Mouse (Mus musculus) retina, embryonic 14.5 days (tissue): ENCODE data around the gene Noa1.
A peak's percentile ranks its signal among the peaks of the same experiment; 100 is the strongest.

Experiments
- DNase-seq: peaks from one replicate; pipeline ENCODE4 v3.0.0-alpha.2; 2015; ENCODE audit warnings: low spot score

Noa1 gene

DNA sequence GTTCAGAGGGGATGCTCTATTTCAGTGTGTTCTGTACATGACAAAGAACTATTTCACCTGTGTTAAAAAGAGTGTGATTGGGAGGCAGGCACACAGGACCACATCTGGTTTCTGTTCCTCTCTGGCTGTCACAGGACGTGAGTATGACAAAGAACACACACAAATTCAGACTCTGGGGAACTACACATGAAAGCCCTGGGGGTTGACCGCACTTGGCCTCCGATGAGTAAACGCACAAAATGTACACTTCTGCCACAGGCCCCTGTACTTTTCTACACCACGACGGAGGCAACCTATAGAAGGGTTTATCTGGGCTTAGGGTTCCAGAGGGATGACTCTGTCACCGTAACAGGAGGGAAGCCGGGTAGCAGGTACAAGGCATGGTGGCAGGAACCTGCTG, 20.2 kb downstream of the Noa1 start:
- DNase-seq, result no peak

DNA sequence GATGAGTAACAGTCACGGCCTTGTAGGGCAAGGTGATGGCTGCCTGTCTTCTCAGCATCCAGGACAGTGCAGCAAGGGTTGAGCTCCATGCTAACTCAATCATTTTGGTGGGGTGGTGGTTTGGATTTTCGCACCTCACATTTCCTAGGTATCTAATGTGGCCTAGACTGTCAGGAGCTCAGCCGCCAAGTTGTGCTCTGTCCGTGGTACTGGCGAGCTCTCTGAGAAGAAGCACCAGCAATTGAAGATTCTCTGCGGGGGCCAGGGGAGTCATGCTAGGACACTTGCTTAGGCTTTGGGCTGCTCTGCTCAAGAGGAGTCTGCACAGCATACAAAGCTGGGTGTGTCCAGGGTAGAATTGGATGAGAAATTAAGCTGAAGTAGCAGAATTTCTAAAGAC, 22.0 kb downstream of the Noa1 start:
- no peak for DNase-seq

DNA sequence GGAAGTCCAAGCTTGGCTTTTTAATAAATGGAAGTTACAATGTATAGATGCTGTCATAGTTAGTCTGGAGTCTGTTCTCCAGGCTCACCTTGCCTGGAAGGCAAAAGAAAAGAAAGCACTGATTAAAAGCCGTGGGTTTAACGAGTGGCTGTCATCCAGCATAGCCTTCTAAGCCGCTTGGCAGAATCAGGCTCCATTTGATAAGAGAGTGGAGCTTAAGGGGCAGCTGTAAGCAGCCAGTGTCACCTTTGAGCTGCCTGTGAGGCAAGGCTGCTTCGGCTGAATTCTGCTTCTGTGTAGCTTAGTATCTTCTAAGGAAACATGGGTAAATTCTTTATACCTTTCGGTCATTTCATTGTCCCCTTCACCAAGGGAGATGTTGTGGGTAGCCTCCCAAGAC, 23.0 kb downstream of the Noa1 start:
- no peak for DNase-seq

DNA sequence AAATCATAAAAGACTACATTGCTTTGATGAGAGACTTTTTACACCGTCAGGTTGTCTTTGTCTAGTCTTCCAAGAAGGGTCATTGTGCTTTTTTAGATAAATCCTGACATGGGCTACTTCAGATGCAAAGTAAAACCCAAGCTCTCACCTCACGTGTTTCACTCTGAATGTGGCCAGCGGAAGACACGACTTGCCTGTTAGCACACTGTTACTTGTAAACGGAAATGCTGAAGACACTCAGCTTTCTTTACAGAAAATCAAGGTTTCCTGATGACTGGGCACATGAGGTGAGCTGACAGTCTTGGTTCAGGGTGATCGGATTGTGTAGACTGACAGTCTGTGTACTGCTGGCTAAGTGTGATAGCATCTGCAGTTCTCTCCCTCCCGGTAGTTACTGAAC, 24.2 kb downstream of the Noa1 start:
- no peak for DNase-seq

DNA sequence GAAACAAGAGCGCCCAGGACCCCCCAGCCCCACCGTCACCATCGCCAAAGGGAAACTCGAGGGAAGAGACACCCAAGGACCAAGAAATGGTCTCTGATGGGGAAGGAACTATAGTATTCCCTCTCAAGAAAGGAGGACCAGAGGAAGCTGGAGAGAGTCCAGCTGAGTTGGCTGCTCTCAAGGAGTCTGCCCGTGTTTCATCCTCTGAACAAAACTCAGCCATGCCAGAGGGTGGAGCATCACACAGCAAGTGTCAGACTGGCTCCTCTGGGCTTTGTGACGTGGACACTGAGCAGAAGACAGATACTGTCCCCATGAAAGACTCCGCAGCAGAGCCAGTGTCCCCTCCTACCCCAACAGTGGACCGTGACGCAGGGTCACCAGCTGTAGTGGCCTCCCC, 27.6 kb downstream of the Noa1 start:
- no peak for DNase-seq

DNA sequence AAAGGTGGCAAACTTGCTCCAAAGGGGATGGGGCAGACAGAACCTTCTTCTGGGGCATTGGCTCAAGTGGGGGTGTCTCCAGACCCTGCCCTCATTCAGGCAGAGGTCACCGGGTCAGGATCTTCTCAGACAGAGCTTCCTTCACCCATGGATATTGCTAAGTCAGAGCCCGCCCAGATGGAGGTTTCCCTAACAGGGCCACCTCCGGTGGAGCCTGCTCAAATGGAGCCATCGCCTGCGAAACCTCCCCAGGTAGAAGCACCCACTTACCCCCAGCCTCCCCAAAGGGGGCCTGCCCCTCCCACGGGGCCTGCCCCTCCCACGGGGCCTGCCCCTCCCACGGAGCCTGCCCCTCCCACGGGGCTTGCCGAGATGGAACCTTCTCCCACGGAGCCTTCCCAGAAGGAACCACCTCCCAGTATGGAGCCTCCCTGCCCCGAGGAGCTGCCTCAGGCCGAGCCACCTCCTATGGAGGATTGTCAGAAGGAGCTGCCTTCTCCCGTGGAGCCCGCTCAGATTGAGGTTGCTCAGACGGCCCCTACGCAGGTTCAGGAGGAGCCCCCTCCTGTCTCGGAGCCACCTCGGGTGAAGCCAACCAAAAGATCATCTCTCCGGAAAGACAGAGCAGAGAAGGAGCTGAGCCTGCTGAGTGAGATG, 28.2 kb downstream of the Noa1 start:
- no peak for DNase-seq

DNA sequence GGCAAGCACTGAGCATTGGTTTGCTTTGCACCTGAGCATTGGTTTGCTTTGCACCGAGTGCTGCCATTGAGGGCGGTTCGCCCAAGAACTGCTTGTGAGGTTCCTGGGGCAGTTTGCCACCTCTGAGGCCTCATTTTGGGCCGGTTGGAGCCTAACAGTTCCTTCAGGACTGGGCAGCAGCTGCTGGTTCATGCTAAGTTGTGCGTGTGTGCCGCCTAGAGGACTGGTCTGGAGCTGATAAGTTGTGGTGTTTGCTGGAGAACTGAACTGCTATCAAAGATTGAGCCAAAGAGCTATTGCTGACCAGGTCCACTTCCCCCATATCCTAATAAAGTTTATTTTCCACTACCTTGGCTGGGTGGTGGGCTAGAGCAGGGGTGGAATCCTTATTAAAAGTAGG, 32.7 kb downstream of the Noa1 start:
- no peak for DNase-seq

DNA sequence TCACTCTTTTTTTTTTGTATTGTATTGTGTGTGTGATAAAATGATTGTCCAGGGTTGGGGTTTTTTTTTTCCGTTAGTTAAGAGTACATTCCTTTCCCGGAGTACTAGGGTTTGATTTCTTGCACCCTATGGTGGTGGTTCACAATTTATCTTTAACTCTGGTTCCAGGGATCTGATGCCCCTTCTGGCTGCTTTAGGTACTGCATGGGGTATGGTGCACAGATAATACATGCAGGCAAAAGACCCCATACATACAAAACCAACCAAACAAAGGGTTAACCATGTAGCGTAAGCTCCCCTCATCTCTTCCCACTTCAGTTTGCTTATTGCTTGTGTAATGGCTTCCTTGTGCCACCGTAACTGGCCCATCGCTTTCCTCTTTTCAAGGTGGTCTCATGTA, 33.9 kb downstream of the Noa1 start:
- DNase-seq, result peak; percentile 51

DNA sequence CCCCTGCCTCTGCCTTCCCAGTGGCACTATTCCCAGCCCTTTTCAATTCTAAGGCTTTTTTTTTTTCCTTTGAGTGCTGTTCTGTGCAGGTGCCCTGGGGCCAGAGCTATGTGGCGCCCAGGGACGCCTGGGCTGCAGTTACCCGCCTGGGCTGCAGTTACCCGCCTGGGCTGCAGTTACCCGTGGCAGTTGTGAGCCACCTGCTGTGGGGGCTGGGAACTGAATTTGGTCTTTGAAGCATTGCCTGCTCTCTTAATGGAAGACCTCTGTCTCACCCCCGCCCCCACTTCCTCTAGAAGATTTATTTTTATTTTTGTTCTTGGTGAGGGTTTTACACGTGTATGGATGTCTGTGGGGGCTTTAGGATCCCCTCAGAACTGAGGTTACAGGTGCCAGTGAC, 36.7 kb downstream of the Noa1 start:
- no peak for DNase-seq

DNA sequence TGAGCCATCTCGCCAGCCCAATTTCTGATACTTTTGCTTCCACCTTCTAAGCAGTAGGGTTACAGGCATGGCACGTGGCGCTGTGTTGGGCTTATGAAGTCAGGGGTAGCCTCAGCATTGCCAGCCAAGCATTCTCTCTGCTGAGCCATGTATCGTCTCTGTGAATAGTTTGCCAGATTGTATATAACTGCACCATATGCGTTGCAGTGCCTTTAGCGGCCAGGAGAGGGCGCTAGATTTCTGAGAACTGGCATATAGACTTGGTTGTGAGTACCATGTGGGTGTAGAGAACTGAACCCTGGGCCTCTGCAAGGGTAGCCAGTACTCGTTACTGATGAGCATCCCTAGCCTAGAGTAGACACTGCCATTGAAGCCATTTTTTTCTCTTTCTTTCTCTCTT, 40.5 kb downstream of the Noa1 start:
- DNase-seq, result no peak

DNA sequence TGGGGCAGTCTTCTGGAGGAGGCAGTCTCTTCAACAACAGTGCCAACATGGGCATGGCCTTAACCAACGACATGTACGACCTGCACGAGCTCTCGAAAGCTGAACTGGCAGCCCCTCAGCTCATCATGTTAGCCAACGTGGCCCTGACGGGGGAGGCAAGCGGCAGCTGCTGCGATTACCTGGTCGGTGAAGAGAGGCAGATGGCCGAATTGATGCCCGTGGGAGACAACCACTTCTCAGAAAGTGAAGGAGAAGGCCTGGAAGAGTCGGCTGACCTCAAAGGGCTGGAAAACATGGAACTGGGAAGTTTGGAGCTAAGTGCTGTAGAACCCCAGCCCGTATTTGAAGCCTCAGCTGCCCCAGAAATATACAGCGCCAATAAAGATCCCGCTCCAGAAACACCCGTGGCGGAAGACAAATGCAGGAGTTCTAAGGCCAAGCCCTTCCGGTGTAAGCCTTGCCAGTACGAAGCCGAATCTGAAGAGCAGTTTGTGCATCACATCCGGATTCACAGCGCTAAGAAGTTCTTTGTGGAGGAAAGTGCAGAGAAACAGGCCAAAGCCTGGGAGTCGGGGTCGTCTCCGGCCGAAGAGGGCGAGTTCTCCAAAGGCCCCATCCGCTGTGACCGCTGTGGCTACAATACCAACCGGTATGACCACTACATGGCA, 41.8 kb downstream of the Noa1 start:
- DNase-seq, result no peak

DNA sequence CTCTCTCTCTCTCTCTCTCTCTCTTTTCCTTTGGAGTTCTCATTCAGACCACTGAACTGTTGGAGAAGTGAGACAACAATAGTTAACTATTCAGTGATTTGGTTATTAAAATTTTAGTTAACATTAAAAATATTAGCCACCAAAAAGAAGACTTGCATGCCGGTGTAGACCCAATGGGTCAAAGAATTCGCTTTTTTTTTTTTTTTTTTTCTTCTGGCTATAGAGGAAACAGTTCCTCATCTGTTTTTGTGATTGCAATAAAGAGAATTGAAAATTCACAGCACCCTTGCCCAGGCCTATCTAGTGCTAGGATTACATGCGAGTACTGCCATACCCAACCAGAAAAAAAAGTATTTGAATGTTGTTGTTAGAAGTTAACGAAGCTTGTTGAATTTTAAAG, 42.4 kb downstream of the Noa1 start:
- DNase-seq, result no peak

DNA sequence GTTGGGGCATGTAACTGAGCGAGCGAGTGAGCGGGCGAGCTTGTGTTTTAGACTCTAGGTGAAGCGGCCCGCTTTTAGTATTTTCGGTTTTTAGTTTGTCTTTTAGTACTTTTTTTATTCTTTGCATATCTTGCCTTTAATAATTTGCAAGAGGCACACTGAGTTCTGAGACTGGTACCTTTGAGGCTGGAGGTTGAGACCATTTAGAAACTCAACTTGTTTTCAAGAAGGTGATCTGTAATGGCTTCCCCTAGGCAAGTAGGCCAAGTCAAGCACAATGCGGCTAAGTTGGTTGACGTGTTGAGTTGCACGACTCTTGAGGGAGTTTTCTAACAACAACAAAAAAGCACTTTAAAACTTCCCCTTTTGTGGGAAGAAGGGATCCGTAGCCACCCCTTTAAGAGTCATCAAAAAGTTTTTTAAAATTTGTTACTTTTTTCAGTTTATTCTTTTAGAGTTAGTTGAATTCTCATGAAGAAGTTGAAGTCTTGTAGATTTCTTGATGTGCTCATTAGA, 42.9 kb downstream of the Noa1 start:
- peak; percentile 40 for DNase-seq

DNA sequence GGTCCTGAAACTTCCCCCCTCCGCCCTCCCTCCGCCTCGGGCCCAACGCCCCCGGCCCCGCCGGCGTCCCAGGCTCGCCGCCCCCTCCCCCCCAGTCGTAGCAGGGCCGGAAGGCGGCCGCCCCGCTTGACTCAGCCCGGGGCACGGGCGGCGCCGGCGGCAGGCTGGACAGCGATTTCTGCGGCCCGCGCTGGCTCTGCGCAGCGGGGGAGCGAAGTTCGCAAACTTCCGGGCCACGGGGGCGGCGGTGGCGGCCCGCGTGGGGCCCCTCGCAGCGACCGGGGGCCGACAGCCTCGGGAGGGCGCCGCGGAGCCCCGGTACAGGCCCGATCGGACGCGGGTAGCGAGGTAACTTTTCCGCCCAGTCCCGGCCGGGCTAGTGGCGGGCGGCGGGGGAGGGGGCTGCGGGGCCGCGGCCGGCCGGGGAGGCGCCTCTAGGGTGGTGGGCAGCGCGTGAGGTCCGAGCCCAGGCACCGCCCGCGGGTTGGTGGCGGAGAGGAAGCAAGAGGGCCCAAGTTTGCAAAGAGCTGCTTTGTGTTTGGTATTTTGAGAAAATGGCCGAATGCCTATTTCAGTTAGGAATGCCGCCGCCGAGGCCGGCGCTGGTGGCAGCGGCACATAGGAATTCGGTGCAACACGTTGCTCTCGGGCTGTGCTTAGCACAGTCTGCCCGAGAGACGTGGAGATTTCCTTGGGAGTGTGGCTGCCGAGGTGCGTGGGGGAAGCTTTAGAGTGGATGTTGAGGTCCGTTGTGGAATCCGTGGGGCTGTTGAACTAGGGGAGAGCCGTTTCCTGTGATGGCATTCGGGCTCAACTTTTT, 43.6 kb downstream of the Noa1 start:
- DNase-seq, result peak; percentile 67

DNA sequence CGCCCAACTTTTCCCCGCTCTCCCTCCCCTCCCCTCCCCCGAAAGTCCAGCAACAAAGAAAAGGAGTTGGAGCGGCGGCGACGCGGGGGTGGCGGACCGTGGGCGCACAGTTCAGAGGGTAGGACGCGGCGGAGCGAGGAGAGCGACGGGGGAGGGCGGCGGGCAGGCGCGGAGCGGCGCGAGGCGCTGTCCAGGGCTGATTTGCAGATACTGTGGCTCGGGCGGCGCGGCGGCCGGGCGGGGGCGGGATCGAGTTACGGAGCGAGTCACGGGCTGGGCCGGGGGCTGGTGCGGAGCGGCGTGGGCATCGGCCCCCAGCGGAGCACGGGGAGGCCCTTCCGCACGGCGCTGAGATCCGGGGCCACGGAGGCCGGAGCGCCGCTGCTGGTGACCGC, 44.2 kb downstream of the Noa1 start:
- DNase-seq, result peak; percentile 60

DNA sequence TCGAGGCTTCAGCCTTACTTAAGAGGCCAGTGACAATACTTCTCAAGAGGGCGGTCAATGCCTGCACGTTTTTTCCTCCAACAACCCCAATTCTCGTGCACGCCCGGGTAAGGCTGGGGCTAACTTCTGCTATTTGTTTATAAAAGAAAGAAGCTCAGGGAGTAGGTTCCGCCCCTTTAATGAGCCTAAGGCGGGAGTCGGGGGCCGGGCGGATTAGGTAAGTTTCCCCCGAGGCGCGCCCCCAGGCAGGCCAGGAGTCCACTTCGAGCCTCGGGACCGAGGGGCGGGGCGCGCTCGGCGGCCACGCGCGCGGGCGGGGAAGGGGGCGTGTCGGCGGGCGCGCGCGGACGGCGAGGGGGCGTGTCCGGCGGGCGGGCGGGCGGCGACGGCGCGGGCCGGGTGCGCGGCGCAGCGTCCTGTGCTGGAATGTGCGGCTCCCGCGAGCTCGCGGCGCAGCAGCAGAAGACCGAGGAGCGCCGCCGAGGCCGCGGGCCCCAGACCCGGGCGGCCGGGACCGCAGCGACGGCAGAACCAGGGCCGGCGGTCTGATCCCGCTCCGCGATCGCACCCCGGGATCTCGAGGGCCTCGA, 44.7 kb downstream of the Noa1 start, which contains the start of gene Rest:
Rest (plus strand) TSS at position 411 of the 590 bp plus-strand sequence.
- peak; percentile 84 for DNase-seq

DNA sequence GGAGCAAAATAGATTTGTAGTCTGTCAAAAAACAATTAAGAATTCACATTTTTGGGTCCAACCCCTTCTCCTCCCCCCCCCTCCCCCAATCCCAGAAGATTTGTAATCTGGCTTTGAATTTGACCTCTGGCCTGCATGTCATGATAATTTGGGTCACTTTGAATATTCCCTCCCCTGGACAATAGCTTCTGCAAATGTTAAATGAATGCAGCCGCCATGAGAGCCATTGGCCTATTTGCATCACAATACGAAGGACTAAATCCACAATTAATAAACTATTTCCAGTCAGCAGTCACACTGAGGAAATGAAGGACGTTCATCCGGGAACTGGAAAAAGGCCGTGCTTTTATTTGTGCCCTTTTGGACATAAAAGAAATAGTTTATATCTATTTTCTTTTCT, 47.8 kb downstream of the Noa1 start:
- DNase-seq, result peak; percentile 80

DNA sequence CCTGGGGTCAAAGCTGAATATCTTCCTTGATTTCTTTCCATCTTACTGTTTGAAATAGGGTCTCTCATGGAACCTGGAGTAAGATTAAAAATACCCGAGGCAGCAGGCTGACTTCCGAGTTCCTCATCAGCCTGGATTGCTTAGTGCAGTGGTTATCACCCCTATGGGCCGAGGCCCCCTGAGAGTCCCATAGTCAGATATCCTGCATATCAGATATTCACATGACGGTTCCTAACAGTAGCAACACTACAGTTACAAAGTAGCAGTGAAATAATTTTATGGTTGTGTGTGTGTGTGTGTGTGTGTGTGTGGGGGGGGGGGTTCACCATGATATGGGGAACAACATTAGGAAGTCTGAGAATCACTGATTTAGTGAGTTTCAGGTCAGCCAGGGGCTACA, 48.7 kb downstream of the Noa1 start:
- DNase-seq, result no peak

DNA sequence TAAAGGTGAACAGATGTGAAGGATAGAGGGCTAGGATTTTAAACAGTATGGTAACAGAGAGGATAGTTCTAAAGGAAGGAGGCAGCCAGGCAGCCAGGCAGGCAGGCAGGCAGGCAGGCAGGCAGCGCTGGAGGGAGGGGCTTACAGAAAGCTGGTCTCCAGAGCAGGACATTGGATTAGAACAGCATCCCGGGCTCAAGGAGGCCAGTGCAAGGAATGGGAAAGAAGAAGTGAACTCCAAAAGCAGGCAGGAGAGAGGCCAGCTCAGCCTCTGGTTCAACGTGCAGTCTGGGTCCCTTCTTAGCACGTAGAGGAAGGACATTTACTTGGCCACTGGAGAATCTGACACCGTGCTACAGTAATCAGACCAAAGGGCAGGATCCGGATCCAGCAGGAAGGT, 49.7 kb downstream of the Noa1 start:
- DNase-seq, result no peak

DNA sequence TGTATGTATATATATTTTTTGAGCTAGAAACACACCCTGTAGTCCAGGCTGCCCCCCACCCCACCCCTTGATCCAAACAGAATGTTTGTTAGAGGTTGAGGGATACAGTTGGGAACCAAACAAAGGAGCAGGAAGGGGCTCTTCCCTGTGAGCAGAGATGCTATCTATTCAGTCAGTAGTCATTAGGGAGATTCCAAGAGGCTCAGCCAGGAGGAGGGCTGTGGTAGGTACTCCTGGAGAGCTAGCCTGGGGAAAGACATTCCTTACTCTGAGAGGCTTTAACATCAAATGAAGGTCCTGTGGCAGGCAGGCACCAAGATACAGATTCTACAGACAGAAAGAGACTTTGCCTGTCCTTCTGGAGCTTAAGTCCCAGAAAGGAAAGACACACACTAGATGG, 50.6 kb downstream of the Noa1 start:
- no peak for DNase-seq

DNA sequence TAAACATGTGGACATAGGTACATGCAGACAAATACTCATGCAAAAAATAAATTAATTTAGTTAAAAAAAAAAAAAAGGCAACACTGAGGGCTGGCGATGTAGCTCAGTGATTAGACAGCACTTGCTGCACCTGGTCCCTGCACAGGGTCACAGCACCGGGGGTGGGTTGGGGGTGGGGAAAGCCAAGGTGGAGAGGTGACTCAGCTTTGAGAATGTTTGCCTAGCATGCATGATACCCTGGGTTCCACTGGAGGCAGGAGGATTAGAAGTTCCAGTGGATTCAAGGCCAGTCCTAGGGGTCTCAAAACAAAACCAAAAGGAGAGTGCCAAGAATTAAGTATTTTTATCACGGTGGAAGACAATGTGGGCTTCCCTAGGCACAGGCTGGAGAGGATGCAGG, 52.3 kb downstream of the Noa1 start:
- DNase-seq, result no peak

DNA sequence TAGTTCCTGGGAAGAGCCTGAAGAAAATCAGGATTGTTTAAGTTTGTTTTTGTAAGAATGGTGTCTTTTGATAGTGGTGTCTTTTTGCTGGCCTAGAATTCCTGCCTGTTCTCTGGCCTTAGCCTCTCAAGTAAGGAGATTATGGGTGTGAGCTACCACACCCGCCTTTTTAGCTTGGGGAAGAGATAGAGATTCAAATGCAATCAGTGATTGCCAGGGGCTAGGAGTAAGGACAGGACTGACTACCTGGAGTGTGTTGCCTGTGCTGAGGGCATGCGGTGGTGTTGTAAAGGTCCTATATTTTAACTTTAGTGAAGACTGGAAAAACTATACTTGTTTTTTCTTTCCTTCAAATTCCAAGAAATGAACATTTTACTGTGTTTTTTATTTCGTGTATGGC, 55.5 kb downstream of the Noa1 start:
- DNase-seq, result no peak

DNA sequence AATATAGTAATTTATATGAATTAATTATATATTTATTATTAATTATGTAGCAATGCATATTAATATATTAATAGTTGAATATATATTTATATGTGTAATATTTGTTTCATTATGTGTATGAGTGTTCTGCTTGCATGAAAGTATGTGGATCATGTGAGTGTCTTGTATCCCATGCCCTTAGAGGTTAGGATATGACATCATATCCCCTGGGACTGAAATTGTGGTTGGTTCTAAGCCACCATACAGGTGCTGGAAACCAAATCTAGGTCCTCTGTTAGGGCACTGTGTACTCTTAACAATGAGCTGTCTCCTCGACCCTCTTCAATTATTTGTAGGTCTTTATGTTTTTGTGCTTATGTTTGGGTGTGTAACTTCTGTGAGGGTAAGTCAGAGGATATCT, 56.7 kb downstream of the Noa1 start:
- no peak for DNase-seq
